Mouse (Mus musculus): Measurements from ENCODE around the gene Ttc16. TPM values are rescaled to one million over a fixed set of nuclear protein-coding genes. Genes with fewer than 3 reads are reported as not detected.

Ttc16 gene
- polyA plus RNA-seq, 1 experiment: 0.14 TPM

DNA sequence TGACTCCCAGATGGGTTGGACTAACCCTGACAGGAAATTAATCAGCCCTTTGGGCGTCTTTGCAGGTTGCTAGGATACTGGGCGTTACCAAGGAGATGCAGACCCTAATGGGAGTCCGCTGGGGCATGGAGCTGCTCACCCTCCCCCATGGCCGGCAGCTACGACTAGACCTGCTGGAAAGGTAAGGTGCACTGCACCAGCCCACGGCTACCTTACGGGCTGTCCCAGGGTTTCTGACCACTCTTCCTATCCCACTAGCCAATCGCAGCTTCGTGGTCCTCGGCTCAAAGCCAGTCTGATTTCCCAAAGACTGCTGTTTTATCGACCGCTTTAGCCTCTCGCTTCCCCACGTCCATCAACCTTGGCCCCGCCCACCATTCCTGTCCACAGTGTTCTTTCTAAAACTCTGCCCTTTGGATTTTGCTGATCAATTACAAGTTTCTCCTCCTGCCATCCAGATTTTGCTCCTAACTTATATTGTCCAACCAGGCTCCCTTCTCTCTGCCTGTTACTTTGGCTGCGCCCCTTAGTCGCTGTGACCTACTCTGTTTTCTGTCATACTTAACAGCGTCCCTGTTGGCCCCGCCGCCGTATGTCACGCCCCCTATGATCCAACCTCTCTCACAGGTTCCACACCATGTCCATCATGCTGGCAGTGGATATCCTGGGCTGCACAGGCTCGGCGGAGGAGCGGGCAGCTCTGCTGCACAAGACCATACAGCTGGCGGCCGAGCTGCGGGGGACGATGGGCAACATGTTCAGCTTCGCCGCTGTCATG, 24.4 kb downstream of the Ttc16 start:
- no peak overlapping the region for H3ac ChIP-seq (ENCODE audit: control insufficient read depth, insufficient read length, low read depth)
- no peak for TF ChIP-seq MYOD1 (IDR thresholded peaks at IDR 0.05; ENCODE audit: control insufficient read depth, insufficient read length, low read depth)
- TF ChIP-seq FOSL1 (IDR thresholded peaks at IDR 0.05; ENCODE audit: insufficient read depth, low read length, poor library complexity, severe bottlenecking): no peak
- TF ChIP-seq MYOG (IDR thresholded peaks at IDR 0.05; ENCODE audit: control insufficient read depth, extremely low read depth, insufficient read length): no peak
- no peak for TF ChIP-seq CEBPB (IDR thresholded peaks at IDR 0.05; ENCODE audit: low read depth)
- TF ChIP-seq MAX (IDR thresholded peaks at IDR 0.05): no peak
- no peak for TF ChIP-seq USF1 (IDR thresholded peaks at IDR 0.05; ENCODE audit: low read depth)
- no peak for TF ChIP-seq CTCF (IDR thresholded peaks at IDR 0.05; ENCODE audit: control insufficient read depth, insufficient read depth, insufficient read length)
- no peaks in the 10 kb centered on the region for H3K79me3 ChIP-seq (ENCODE audit: low read depth)
- no peaks in the 10 kb centered on the region for H3K36me3 ChIP-seq (ENCODE audit: control insufficient read depth, insufficient read depth)
- H3K27me3 ChIP-seq (ENCODE audit: control insufficient read depth, insufficient read depth, insufficient read length): peaks cover 19% of the 10 kb centered on the region
- no peaks in the 10 kb centered on the region for H3K79me2 ChIP-seq (ENCODE audit: control insufficient read depth, insufficient read depth)
- H3K4me3 ChIP-seq (ENCODE audit: insufficient read depth, poor library complexity, severe bottlenecking): no peak overlapping the region

DNA sequence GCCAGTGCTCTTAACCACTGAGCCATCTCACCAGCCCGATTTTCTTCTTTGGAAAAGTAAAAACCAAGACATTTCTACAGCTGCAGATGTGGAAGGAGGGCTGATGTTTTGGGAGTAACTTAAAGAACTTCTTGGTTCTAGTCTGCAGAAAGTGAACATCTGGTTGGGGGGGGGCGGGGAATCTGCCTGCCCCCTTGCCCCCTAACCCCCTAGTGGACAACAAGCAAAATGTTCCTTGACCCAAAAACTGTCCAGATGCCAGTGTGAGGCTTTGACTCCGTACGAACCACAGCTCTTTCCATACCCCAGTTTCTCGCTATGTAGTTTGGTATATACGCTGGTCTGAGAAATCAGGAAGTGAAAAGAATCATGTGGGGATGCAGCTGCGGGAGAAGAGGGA, 25.2 kb downstream of the Ttc16 start:
- H3K79me3 ChIP-seq (ENCODE audit: low read depth): no peaks in the 10 kb centered on the region
- no peak overlapping the region for H3ac ChIP-seq (ENCODE audit: control insufficient read depth, insufficient read length, low read depth)
- no peak overlapping the region for H3K4me3 ChIP-seq (ENCODE audit: insufficient read depth, poor library complexity, severe bottlenecking)
- TF ChIP-seq USF1 (IDR thresholded peaks at IDR 0.05; ENCODE audit: low read depth) (no peak), CEBPB (IDR thresholded peaks at IDR 0.05; ENCODE audit: low read depth) (no peak), CTCF (IDR thresholded peaks at IDR 0.05; ENCODE audit: control insufficient read depth, insufficient read depth, insufficient read length) (no peak), MYOD1 (IDR thresholded peaks at IDR 0.05; ENCODE audit: control insufficient read depth, insufficient read length, low read depth) (no peak), MAX (IDR thresholded peaks at IDR 0.05) (no peak), FOSL1 (IDR thresholded peaks at IDR 0.05; ENCODE audit: insufficient read depth, low read length, poor library complexity, severe bottlenecking) (no peak), MYOG (IDR thresholded peaks at IDR 0.05; ENCODE audit: control insufficient read depth, extremely low read depth, insufficient read length) (no peak)
- H3K36me3 ChIP-seq (ENCODE audit: control insufficient read depth, insufficient read depth): no peaks in the 10 kb centered on the region
- peaks cover 26% of the 10 kb centered on the region for H3K27me3 ChIP-seq (ENCODE audit: control insufficient read depth, insufficient read depth, insufficient read length)
- H3K79me2 ChIP-seq (ENCODE audit: control insufficient read depth, insufficient read depth): no peaks in the 10 kb centered on the region

DNA sequence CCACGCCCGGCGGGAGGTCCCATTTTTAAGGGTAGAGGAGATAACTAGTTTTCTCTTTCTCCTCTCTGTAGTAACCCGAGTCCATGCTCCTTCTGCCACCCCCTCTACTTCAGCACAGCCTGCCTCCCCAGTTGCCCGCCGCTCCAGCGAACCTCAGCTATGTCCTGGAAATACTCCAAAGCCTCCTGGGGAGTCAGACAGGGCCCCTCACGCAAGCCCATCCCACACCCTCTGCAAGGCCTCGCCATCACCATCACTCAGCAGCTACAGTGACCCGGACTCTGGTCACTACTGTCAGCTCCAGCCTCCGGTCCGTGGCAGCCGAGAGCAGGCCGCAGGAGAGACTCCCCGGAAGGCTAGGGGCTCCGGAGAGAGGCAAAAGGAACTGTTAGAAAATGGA, 26.4 kb downstream of the Ttc16 start:
- Histone ChIP-seq H3K4me3 (ENCODE audit: insufficient read depth, poor library complexity, severe bottlenecking) (no peak overlapping the region), H3K79me3 (ENCODE audit: low read depth) (no peaks in the 10 kb centered on the region), H3K79me2 (ENCODE audit: control insufficient read depth, insufficient read depth) (no peaks in the 10 kb centered on the region), H3ac (ENCODE audit: control insufficient read depth, insufficient read length, low read depth) (no peak overlapping the region), H3K36me3 (ENCODE audit: control insufficient read depth, insufficient read depth) (no peaks in the 10 kb centered on the region), H3K27me3 (ENCODE audit: control insufficient read depth, insufficient read depth, insufficient read length) (peaks cover 36% of the 10 kb centered on the region)
- no peak for TF ChIP-seq MAX (IDR thresholded peaks at IDR 0.05)
- TF ChIP-seq USF1 (IDR thresholded peaks at IDR 0.05; ENCODE audit: low read depth): no peak
- TF ChIP-seq CTCF (IDR thresholded peaks at IDR 0.05; ENCODE audit: control insufficient read depth, insufficient read depth, insufficient read length): no peak
- TF ChIP-seq MYOD1 (IDR thresholded peaks at IDR 0.05; ENCODE audit: control insufficient read depth, insufficient read length, low read depth): no peak
- no peak for TF ChIP-seq MYOG (IDR thresholded peaks at IDR 0.05; ENCODE audit: control insufficient read depth, extremely low read depth, insufficient read length)
- TF ChIP-seq FOSL1 (IDR thresholded peaks at IDR 0.05; ENCODE audit: insufficient read depth, low read length, poor library complexity, severe bottlenecking): no peak
- TF ChIP-seq CEBPB (IDR thresholded peaks at IDR 0.05; ENCODE audit: low read depth): no peak

DNA sequence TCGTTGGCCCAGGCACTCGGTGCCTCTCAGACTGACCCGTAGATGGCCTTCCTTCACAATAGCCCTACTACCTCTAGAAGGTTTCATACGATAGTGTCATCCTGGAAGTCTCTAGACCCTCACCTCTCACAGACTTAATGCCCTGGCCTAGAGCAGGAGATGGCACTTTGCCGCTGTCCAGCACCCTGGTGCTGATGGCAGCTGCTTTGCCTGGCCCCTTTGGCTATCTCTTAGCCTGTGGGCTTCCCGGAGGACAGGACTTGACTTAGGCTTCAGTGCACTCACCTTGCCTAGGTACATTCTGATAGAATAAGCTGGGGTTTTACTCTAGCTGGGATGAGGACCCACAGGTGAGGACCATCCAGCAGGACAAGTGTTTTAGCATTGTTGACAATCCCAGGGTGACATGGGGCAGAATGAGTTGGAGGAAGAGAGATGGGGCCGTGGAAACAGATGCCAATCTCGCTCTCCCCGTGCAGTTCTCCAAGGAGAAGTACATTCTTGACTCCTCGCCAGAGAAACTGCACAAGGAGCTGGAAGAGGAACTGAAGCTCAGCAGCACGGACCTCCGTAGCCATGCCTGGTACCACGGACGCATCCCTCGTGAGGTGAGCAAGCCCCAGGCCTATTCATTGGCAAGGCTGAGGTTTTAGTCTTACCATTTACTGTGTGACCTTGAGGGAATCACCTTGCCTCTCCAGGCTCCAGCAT, 31.0 kb downstream of the Ttc16 start:
- H3K4me3 ChIP-seq (ENCODE audit: insufficient read depth, poor library complexity, severe bottlenecking): no peak overlapping the region
- H3K27me3 ChIP-seq (ENCODE audit: control insufficient read depth, insufficient read depth, insufficient read length): peaks cover 66% of the 10 kb centered on the region
- H3K36me3 ChIP-seq (ENCODE audit: control insufficient read depth, insufficient read depth): no peaks in the 10 kb centered on the region
- H3ac ChIP-seq (ENCODE audit: control insufficient read depth, insufficient read length, low read depth): no peak overlapping the region
- TF ChIP-seq MYOG (IDR thresholded peaks at IDR 0.05; ENCODE audit: control insufficient read depth, extremely low read depth, insufficient read length): no peak
- TF ChIP-seq FOSL1 (IDR thresholded peaks at IDR 0.05; ENCODE audit: insufficient read depth, low read length, poor library complexity, severe bottlenecking): no peak
- TF ChIP-seq USF1 (IDR thresholded peaks at IDR 0.05; ENCODE audit: low read depth): no peak
- TF ChIP-seq CEBPB (IDR thresholded peaks at IDR 0.05; ENCODE audit: low read depth): no peak
- no peak for TF ChIP-seq CTCF (IDR thresholded peaks at IDR 0.05; ENCODE audit: control insufficient read depth, insufficient read depth, insufficient read length)
- no peak for TF ChIP-seq MAX (IDR thresholded peaks at IDR 0.05)
- no peak for TF ChIP-seq MYOD1 (IDR thresholded peaks at IDR 0.05; ENCODE audit: control insufficient read depth, insufficient read length, low read depth)
- H3K79me2 ChIP-seq (ENCODE audit: control insufficient read depth, insufficient read depth): no peaks in the 10 kb centered on the region
- H3K79me3 ChIP-seq (ENCODE audit: low read depth): no peaks in the 10 kb centered on the region

DNA sequence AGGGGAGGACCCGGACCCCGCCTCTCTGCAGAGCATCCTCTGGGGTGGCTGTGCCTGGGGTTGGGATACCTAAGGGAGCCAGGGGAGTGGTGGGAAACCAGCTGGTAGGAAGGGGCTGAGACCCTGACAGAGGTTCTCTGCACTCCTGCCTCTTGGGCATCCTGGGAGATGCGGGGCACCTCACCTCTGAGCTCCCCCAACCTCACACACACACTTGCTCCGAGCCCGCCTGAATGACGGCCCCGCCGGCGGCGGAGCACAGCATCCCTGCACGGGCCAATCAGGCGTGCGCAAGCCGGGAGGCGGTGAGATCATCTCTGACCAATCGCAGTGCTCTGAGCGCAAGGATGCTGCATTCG, 33.3 kb downstream of the Ttc16 start:
- Histone ChIP-seq H3K79me3 (ENCODE audit: low read depth) (no peaks in the 10 kb centered on the region), H3K36me3 (ENCODE audit: control insufficient read depth, insufficient read depth) (no peaks in the 10 kb centered on the region), H3K4me3 (ENCODE audit: insufficient read depth, poor library complexity, severe bottlenecking) (no peak overlapping the region), H3K79me2 (ENCODE audit: control insufficient read depth, insufficient read depth) (no peaks in the 10 kb centered on the region), H3K27me3 (ENCODE audit: control insufficient read depth, insufficient read depth, insufficient read length) (peaks cover 64% of the 10 kb centered on the region), H3ac (ENCODE audit: control insufficient read depth, insufficient read length, low read depth) (no peak overlapping the region)
- TF ChIP-seq MAX (IDR thresholded peaks at IDR 0.05) (no peak), CEBPB (IDR thresholded peaks at IDR 0.05; ENCODE audit: low read depth) (no peak), FOSL1 (IDR thresholded peaks at IDR 0.05; ENCODE audit: insufficient read depth, low read length, poor library complexity, severe bottlenecking) (no peak), CTCF (IDR thresholded peaks at IDR 0.05; ENCODE audit: control insufficient read depth, insufficient read depth, insufficient read length) (no peak), MYOG (IDR thresholded peaks at IDR 0.05; ENCODE audit: control insufficient read depth, extremely low read depth, insufficient read length) (no peak), USF1 (IDR thresholded peaks at IDR 0.05; ENCODE audit: low read depth) (no peak), MYOD1 (IDR thresholded peaks at IDR 0.05; ENCODE audit: control insufficient read depth, insufficient read length, low read depth) (no peak)

Measured in C2C12 (cell line).